Mouse (Mus musculus): ENCODE results near the gene Scand1. TPM values are rescaled to one million over a fixed set of nuclear protein-coding genes. Genes with fewer than 3 reads are reported as not detected.

Scand1 gene
- polyA plus RNA-seq, 1 experiment from 2014 or later = 67.3 TPM

- no peak overlapping the region for H3K4me3 ChIP-seq (ENCODE audit: low read depth, low read length)
- no peaks in the 10 kb centered on the region for H3K27me3 ChIP-seq (replicated peaks; ENCODE audit: control insufficient read depth, insufficient read depth, low read length)
- no peaks in the 10 kb centered on the region for H3K9me3 ChIP-seq (replicated peaks; ENCODE audit: control insufficient read depth, low read length)
- 77% methylated on average over 4 of the region's 4 CpGs for WGBS
- no peak for ATAC-seq
- no peaks in the 10 kb centered on the region for H3K4me1 ChIP-seq (ENCODE audit: control insufficient read depth, insufficient read depth, low read length)
- no peak overlapping the region for H3K4me2 ChIP-seq (ENCODE audit: low read length)
- peaks cover 26% of the 10 kb centered on the region for H3K36me3 ChIP-seq (ENCODE audit: control insufficient read depth, insufficient read depth, low read length)
- no peak for DNase-seq (ENCODE audit: low spot score)
- no peak overlapping the region for H3K27ac ChIP-seq (ENCODE audit: low read depth, low read length)
- no peak overlapping the region for H3K9ac ChIP-seq (ENCODE audit: low read length)
These were observed 31.3 kb downstream of the Scand1 start for GRCm38 (mm10) chr2:156281227-156281626.

GRCm38 (mm10) chr2:156278226-156279017, 34.1 kb downstream of the Scand1 start:
- Histone ChIP-seq H3K4me2 (ENCODE audit: low read length) (no peak overlapping the region), H3K9me3 (replicated peaks; ENCODE audit: control insufficient read depth, low read length) (no peaks in the 10 kb centered on the region), H3K27ac (ENCODE audit: low read depth, low read length) (peak overlapping the region; percentile 45; the same call in 1 of the 2 replicates), H3K27me3 (replicated peaks; ENCODE audit: control insufficient read depth, insufficient read depth, low read length) (no peaks in the 10 kb centered on the region), H3K4me3 (ENCODE audit: low read depth, low read length) (no peak overlapping the region), H3K9ac (ENCODE audit: low read length) (no peak overlapping the region), H3K36me3 (ENCODE audit: control insufficient read depth, insufficient read depth, low read length) (peaks cover 29% of the 10 kb centered on the region), H3K4me1 (ENCODE audit: control insufficient read depth, insufficient read depth, low read length) (no peaks in the 10 kb centered on the region)
- WGBS = 79% methylated on average over 4 of the region's 4 CpGs
- peak; percentile 57 for ATAC-seq
- DNase-seq (ENCODE audit: low spot score) = peak; percentile 90

DNA sequence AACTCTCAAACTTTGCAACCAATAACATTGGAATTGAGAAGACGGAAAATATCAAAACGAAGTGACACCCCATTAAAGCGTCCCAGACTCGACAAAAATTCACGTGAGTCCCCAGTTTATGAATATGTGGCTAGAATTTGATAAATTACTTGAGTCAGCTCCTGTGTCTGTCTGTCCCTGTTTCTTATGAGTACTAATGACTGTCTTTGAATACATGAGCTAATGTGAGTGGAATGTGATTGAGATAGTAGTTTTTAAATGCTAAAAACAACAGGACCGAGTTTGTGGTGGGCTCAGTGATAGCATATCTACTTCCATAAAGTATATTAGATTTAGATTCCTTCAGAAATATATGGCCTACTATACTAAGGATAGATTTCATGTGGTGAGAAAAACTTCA, 40.0 kb downstream of the Scand1 start:
- ATAC-seq (no peak), DNase-seq (ENCODE audit: low spot score) (no peak)
- Histone ChIP-seq H3K4me1 (ENCODE audit: control insufficient read depth, insufficient read depth, low read length) (no peaks in the 10 kb centered on the region), H3K9me3 (replicated peaks; ENCODE audit: control insufficient read depth, low read length) (no peaks in the 10 kb centered on the region), H3K36me3 (ENCODE audit: control insufficient read depth, insufficient read depth, low read length) (peaks cover 43% of the 10 kb centered on the region), H3K4me2 (ENCODE audit: low read length) (no peak overlapping the region), H3K27ac (ENCODE audit: low read depth, low read length) (no peak overlapping the region), H3K27me3 (replicated peaks; ENCODE audit: control insufficient read depth, insufficient read depth, low read length) (no peaks in the 10 kb centered on the region), H3K9ac (ENCODE audit: low read length) (no peak overlapping the region), H3K4me3 (ENCODE audit: low read depth, low read length) (no peak overlapping the region)
- 96% methylated on average over 6 of the region's 6 CpGs for WGBS

- no peak overlapping the region for H3K27ac ChIP-seq (ENCODE audit: low read depth, low read length)
- 95% methylated on average over 9 of the region's 9 CpGs for WGBS
- no peak for ATAC-seq
- no peak overlapping the region for H3K9ac ChIP-seq (ENCODE audit: low read length)
- no peaks in the 10 kb centered on the region for H3K27me3 ChIP-seq (replicated peaks; ENCODE audit: control insufficient read depth, insufficient read depth, low read length)
- no peak overlapping the region for H3K4me2 ChIP-seq (ENCODE audit: low read length)
- H3K36me3 ChIP-seq (ENCODE audit: control insufficient read depth, insufficient read depth, low read length) = peaks cover 33% of the 10 kb centered on the region
- H3K4me3 ChIP-seq (ENCODE audit: low read depth, low read length) = no peak overlapping the region
- H3K4me1 ChIP-seq (ENCODE audit: control insufficient read depth, insufficient read depth, low read length) = no peaks in the 10 kb centered on the region
- DNase-seq (ENCODE audit: low spot score) = no peak
- H3K9me3 ChIP-seq (replicated peaks; ENCODE audit: control insufficient read depth, low read length) = no peaks in the 10 kb centered on the region
These were observed 44.9 kb downstream of the Scand1 start for GRCm38 (mm10) chr2:156267636-156268035.

- 87% methylated on average over 4 of the region's 4 CpGs for WGBS
- Histone ChIP-seq H3K9me3 (replicated peaks; ENCODE audit: control insufficient read depth, low read length) (no peaks in the 10 kb centered on the region), H3K27me3 (replicated peaks; ENCODE audit: control insufficient read depth, insufficient read depth, low read length) (no peaks in the 10 kb centered on the region), H3K4me2 (ENCODE audit: low read length) (no peak overlapping the region), H3K4me3 (ENCODE audit: low read depth, low read length) (no peak overlapping the region), H3K27ac (ENCODE audit: low read depth, low read length) (no peak overlapping the region), H3K9ac (ENCODE audit: low read length) (no peak overlapping the region), H3K4me1 (ENCODE audit: control insufficient read depth, insufficient read depth, low read length) (no peaks in the 10 kb centered on the region), H3K36me3 (ENCODE audit: control insufficient read depth, insufficient read depth, low read length) (peaks cover 45% of the 10 kb centered on the region)
- ATAC-seq = no peak
- no peak for DNase-seq (ENCODE audit: low spot score)
These were observed 49.2 kb downstream of the Scand1 start for GRCm38 (mm10) chr2:156263204-156263893.

Small RNA genes lying within 50 kb of the gene (microRNA-seq; reads per million reads assigned to microRNA genes)
- gene Gm22759 = not detected

Other genes starting within 250 kb of the Scand1 start
- 4.6 and 5.1 TPM in 2 replicates for gene Spag4, start 247.5 kb downstream of the Scand1 start, polyA plus RNA-seq (2014; fragmentation: Nextera tagmentation; extraction: Ambion mirVana)
- 18.5 and 24.9 TPM in 2 replicates for gene Cpne1, start 200.7 kb downstream of the Scand1 start, polyA plus RNA-seq (2014; fragmentation: Nextera tagmentation; extraction: Ambion mirVana)
- 30.1 and 33.4 TPM in 2 replicates for gene Rbm12, start 200.7 kb downstream of the Scand1 start, polyA plus RNA-seq (2014; fragmentation: Nextera tagmentation; extraction: Ambion mirVana)
- 10.5 and 16.2 TPM in 2 replicates for gene Gm28036, start 185.6 kb downstream of the Scand1 start, polyA plus RNA-seq (2014; fragmentation: Nextera tagmentation; extraction: Ambion mirVana)
- gene Romo1, start 168.7 kb downstream of the Scand1 start, polyA plus RNA-seq (2014; fragmentation: Nextera tagmentation; extraction: Ambion mirVana) = 409 and 502 TPM in 2 replicates
- 38.0 and 40.4 TPM in 2 replicates for gene Nfs1, start 168.5 kb downstream of the Scand1 start, polyA plus RNA-seq (2014; fragmentation: Nextera tagmentation; extraction: Ambion mirVana)
- 502 and 507 TPM in 2 replicates for gene Rbm39, start 132.5 kb downstream of the Scand1 start, polyA plus RNA-seq (2014; fragmentation: Nextera tagmentation; extraction: Ambion mirVana)
- 121 and 143 TPM in 2 replicates for gene Phf20, start 116.2 kb downstream of the Scand1 start, polyA plus RNA-seq (2014; fragmentation: Nextera tagmentation; extraction: Ambion mirVana)
- 4.8 and 4.9 TPM in 2 replicates for gene Cnbd2, start 405 bp downstream of the Scand1 start, polyA plus RNA-seq (2014; fragmentation: Nextera tagmentation; extraction: Ambion mirVana)
- gene Epb41l1, start 108.2 kb upstream of the Scand1 start, polyA plus RNA-seq (2014; fragmentation: Nextera tagmentation; extraction: Ambion mirVana) = 9.6 and 11.2 TPM in 2 replicates
- 51.1 and 51.3 TPM in 2 replicates for gene Aar2, start 234.9 kb upstream of the Scand1 start, polyA plus RNA-seq (2014; fragmentation: Nextera tagmentation; extraction: Ambion mirVana)